ENCODE assay signal across 8 mouse cellular contexts in genomic region chr5:130170666-130171422, GRCm38 (mm10). TPM values are rescaled to one million over a fixed set of nuclear protein-coding genes. Genes with fewer than 3 reads are reported as not detected.
A peak's percentile ranks its signal among the peaks of the same experiment; 100 is the strongest.
DNase-seq lines count a peak whose midpoint lies in the region; ATAC-seq and TF ChIP-seq lines count a peak whose summit lies in the region.

No protein-coding gene starts in this region.

- H3K9ac ChIP-seq in heart, embryonic 13.5 days = peak overlapping the region; percentile 95
- peak overlapping the region; percentile 97 for H3K9ac ChIP-seq in ES-E14 (ENCODE audit: insufficient read depth, low read depth, low read length, poor library complexity, severe bottlenecking)
- peak overlapping the region; percentile 82 for H3K9ac ChIP-seq in stomach, embryonic 14.5 days (replicated peaks; ENCODE audit: low read depth, low read length)

- 6% methylated on average over 6 of the region's 6 CpGs for WGBS in heart, embryonic 13.5 days
- WGBS in forebrain, embryonic 10.5 days = 14% methylated on average over 6 of the region's 6 CpGs
- WGBS in stomach, embryonic 14.5 days = 14% methylated on average over 6 of the region's 6 CpGs

- no peaks in the 10 kb centered on the region for H3K27me3 ChIP-seq in heart, embryonic 13.5 days (replicated peaks)
- no peaks in the 10 kb centered on the region for H3K27me3 ChIP-seq in forebrain, embryonic 10.5 days (ENCODE audit: poor library complexity, severe bottlenecking)
- no peaks in the 10 kb centered on the region for H3K27me3 ChIP-seq in stomach, embryonic 14.5 days (ENCODE audit: control insufficient read depth, insufficient read depth, low read length)

- peaks cover 43% of the 10 kb centered on the region for H3K4me1 ChIP-seq in heart, embryonic 13.5 days
- peaks cover 4 to 6% of the 10 kb centered on the region in 2 experiments; a peak in 2 of 4 replicates for H3K4me1 ChIP-seq in ES-E14 (ENCODE audit: control insufficient read depth in 2 of 2, insufficient read depth in 2 of 2, low read length in 2 of 2, poor library complexity in 1 of 2)
- peaks cover 29% of the 10 kb centered on the region for H3K4me1 ChIP-seq in forebrain, embryonic 10.5 days
- peaks cover 12% of the 10 kb centered on the region; the same call in 1 of the 2 replicates for H3K4me1 ChIP-seq in stomach, embryonic 14.5 days (ENCODE audit: control insufficient read depth, insufficient read depth, low read length)

- peak overlapping the region; percentile 97 for H3K27ac ChIP-seq in heart, embryonic 13.5 days (replicated peaks)
- H3K27ac ChIP-seq in ES-E14 (ENCODE audit: insufficient read depth, low read depth, low read length, poor library complexity, severe bottlenecking) = peak overlapping the region; percentile 58; the same call in 1 of the 2 replicates
- peak overlapping the region; percentile 92 for H3K27ac ChIP-seq in forebrain, embryonic 10.5 days
- peak overlapping the region; percentile 79 for H3K27ac ChIP-seq in stomach, embryonic 14.5 days (ENCODE audit: low read length)

- H3K9me3 ChIP-seq in heart, embryonic 13.5 days = no peaks in the 10 kb centered on the region
- no peaks in the 10 kb centered on the region for H3K9me3 ChIP-seq in ES-E14 (ENCODE audit: control insufficient read depth, insufficient read depth, low read depth, low read length)
- H3K9me3 ChIP-seq in forebrain, embryonic 10.5 days = no peaks in the 10 kb centered on the region
- H3K9me3 ChIP-seq in stomach, embryonic 14.5 days (ENCODE audit: control insufficient read depth, low read depth, low read length) = no peaks in the 10 kb centered on the region

- in situ Hi-C loops in ES-E14 (cut with MboI; ENCODE audit: low sequenced_read_pairs in 2 of 2, unreplicated experiment in 2 of 2) = no loop called here

- intact Hi-C loops in heart, postnatal 25 days (cut with DNase I) = no loop called here

- peak overlapping the region; percentile 74 for H3K4me2 ChIP-seq in heart, embryonic 13.5 days
- peak overlapping the region; percentile 80 for H3K4me2 ChIP-seq in stomach, embryonic 14.5 days (replicated peaks; ENCODE audit: low read depth, low read length)

- peak; percentile 40; the same call in 1 of the 2 replicates for ATAC-seq in heart, embryonic 13.5 days (ENCODE audit: extremely low read depth, insufficient number of reproducible peaks, low FRiP score, low TSS enrichment)
- peak; percentile 34; the same call in 1 of the 2 replicates for ATAC-seq in stomach, embryonic 14.5 days (ENCODE audit: insufficient number of reproducible peaks, insufficient read depth, low FRiP score, low read depth)

- no peaks in the 10 kb centered on the region for H3K36me3 ChIP-seq in heart, embryonic 13.5 days
- no peaks in the 10 kb centered on the region for H3K36me3 ChIP-seq in ES-E14 (ENCODE audit: control insufficient read depth, insufficient read depth, low read length, poor library complexity, severe bottlenecking)
- H3K36me3 ChIP-seq in forebrain, embryonic 10.5 days (replicated peaks) = no peaks in the 10 kb centered on the region
- H3K36me3 ChIP-seq in stomach, embryonic 14.5 days (ENCODE audit: control insufficient read depth, insufficient read depth, low read length) = no peaks in the 10 kb centered on the region

- DNase-seq in heart, postnatal 25 days (ENCODE audit: low spot score) = no peak
- DNase-seq in ES-E14 (ENCODE audit: low read depth, low spot score) = no peak
- DNase-seq in forebrain, embryonic 10.5 days (ENCODE audit: extremely low spot score, low spot score) = no peak
- DNase-seq in liver = peak; percentile 86
- DNase-seq in urinary bladder, adult 2 months (ENCODE audit: low spot score) = no peak
- DNase-seq in right cerebral cortex, adult 2 months (ENCODE audit: low spot score in 2 of 2) = no peak

- H3K4me3 ChIP-seq in heart, embryonic 13.5 days = peak overlapping the region; percentile 90
- H3K4me3 ChIP-seq in ES-E14 (ENCODE audit: insufficient read depth in 1 of 2, low read depth in 1 of 2, low read length in 2 of 2, poor library complexity in 1 of 2, severe bottlenecking in 1 of 2) = peak overlapping the region; percentile 99 to 100
- H3K4me3 ChIP-seq in forebrain, embryonic 10.5 days = peak overlapping the region; percentile 94
- peak overlapping the region; percentile 96 for H3K4me3 ChIP-seq in stomach, embryonic 14.5 days (ENCODE audit: low read depth, low read length)

TF ChIP-seq in ES-E14, 5 proteins besides CTCF, POLR2A, EP300 and RAD21:
- TF ChIP-seq MAFK (IDR thresholded peaks at IDR 0.05; ENCODE audit: insufficient read depth, low read depth, low read length) (no peak), CHD2 (IDR thresholded peaks at IDR 0.05; ENCODE audit: low read depth, low read length) (no peak), ZNF384 (IDR thresholded peaks at IDR 0.05; ENCODE audit: low read depth, low read length) (no peak), HCFC1 (IDR thresholded peaks at IDR 0.05; ENCODE audit: borderline replicate concordance, insufficient read depth, low read length) (no peak), ZC3H11A (IDR thresholded peaks at IDR 0.05; ENCODE audit: borderline replicate concordance, low read depth, low read length) (no peak)

RNA-seq across cellular contexts. Expression of gene Rabgef1, which starts 0.8 kb away (rescaled TPM):
- polyA plus RNA-seq in heart, embryonic 13.5 days (2015; fragmentation: Nextera tagmentation; extraction: Ambion mirVana) = 18.3 and 19.9 TPM in 2 replicates
- total RNA-seq in heart, postnatal 25 days (2021) = 10 to 100 TPM; 18.5 to 20.2 TPM
- total RNA-seq in ES-E14 (2012; rRNA removed) = 17.0 and 18.2 TPM in 2 replicates
- 23.3 and 25.4 TPM in 2 replicates for polyA plus RNA-seq in forebrain, embryonic 10.5 days (2016; fragmentation: Nextera tagmentation; extraction: Ambion mirVana)
- 25.7 and 27.9 TPM in 2 replicates for polyA plus RNA-seq in stomach, embryonic 14.5 days (2014; fragmentation: Nextera tagmentation; extraction: Ambion mirVana)
- 64.4 and 70.6 TPM in 2 replicates for polyA plus RNA-seq in urinary bladder, adult 2 months (2012; rRNA removed)

RNA-seq across cellular contexts. Expression of gene Kctd7, which starts 26.2 kb away (rescaled TPM):
- 4.0 and 4.6 TPM in 2 replicates for polyA plus RNA-seq in heart, embryonic 13.5 days (2015; fragmentation: Nextera tagmentation; extraction: Ambion mirVana)
- total RNA-seq in heart, postnatal 25 days (2021) = 1 to 10 TPM; 2.0 to 2.6 TPM
- total RNA-seq in ES-E14 (2012; rRNA removed) = 1.0 and 1.2 TPM in 2 replicates
- polyA plus RNA-seq in forebrain, embryonic 10.5 days (2016; fragmentation: Nextera tagmentation; extraction: Ambion mirVana) = 3.6 and 3.9 TPM in 2 replicates
- polyA plus RNA-seq in stomach, embryonic 14.5 days (2014; fragmentation: Nextera tagmentation; extraction: Ambion mirVana) = 5.0 and 5.1 TPM in 2 replicates
- 4.2 and 4.5 TPM in 2 replicates for polyA plus RNA-seq in urinary bladder, adult 2 months (2012; rRNA removed)

RNA-seq across cellular contexts. Expression of gene Tmem248, which starts 46.0 kb away (rescaled TPM):
- polyA plus RNA-seq in heart, embryonic 13.5 days (2015; fragmentation: Nextera tagmentation; extraction: Ambion mirVana) = 24.7 and 33.5 TPM in 2 replicates
- 10 to 100 TPM; 32.8 to 33.6 TPM for total RNA-seq in heart, postnatal 25 days (2021)
- 83.1 and 92.9 TPM in 2 replicates for total RNA-seq in ES-E14 (2012; rRNA removed)
- 35.8 and 39.2 TPM in 2 replicates for polyA plus RNA-seq in forebrain, embryonic 10.5 days (2016; fragmentation: Nextera tagmentation; extraction: Ambion mirVana)
- 33.7 and 36.7 TPM in 2 replicates for polyA plus RNA-seq in stomach, embryonic 14.5 days (2014; fragmentation: Nextera tagmentation; extraction: Ambion mirVana)
- polyA plus RNA-seq in urinary bladder, adult 2 months (2012; rRNA removed) = 33.8 and 35.0 TPM in 2 replicates
